Mouse (Mus musculus) heart, embryonic 12.5 days (tissue): ENCODE measurements around the gene Chtf18. TPM values are rescaled to one million over a fixed set of nuclear protein-coding genes. Genes with fewer than 3 reads are reported as not detected.
A peak's percentile ranks its signal among the peaks of the same experiment; 100 is the strongest.

Experiments used
- ATAC-seq: fragments of 200-750 bp; cut with Nextera tagmentation; 2 replicates; pipeline ENCODE4 v1.8.0; 2017; ENCODE audit warnings: moderate TSS enrichment, moderate library complexity; ENCODE audit not compliant: insufficient number of reproducible peaks, low FRiP score
- H3K27ac ChIP-seq: fragments of 300-500 bp; sonication (generic); 2 replicates; pipeline ENCODE4 v1.5.1; 2016; ENCODE audit warnings: mild to moderate bottlenecking, moderate library complexity; ENCODE audit not compliant: poor library complexity, severe bottlenecking
- H3K27me3 ChIP-seq: fragments of 300-500 bp; sonication (generic); replicated peaks from 2 replicates; pipeline ENCODE4 v1.6.1; 2016; ENCODE audit warnings: mild to moderate bottlenecking, moderate library complexity
- H3K36me3 ChIP-seq: fragments of 300-500 bp; sonication (generic); 2 replicates; pipeline ENCODE4 v1.6.1; 2016; ENCODE audit warnings: mild to moderate bottlenecking, moderate library complexity
- H3K4me1 ChIP-seq: fragments of 300-500 bp; sonication (generic); replicated peaks from 2 replicates; pipeline ENCODE4 v1.6.1; 2016; ENCODE audit warnings: mild to moderate bottlenecking
- H3K4me2 ChIP-seq: fragments of 300-500 bp; sonication (generic); 2 replicates; pipeline ENCODE4 v1.6.1; 2016; ENCODE audit warnings: mild to moderate bottlenecking, moderate library complexity
- H3K4me3 ChIP-seq: fragments of 300-500 bp; sonication (generic); 2 replicates; pipeline ENCODE4 v1.5.1; 2016; ENCODE audit warnings: mild to moderate bottlenecking
- H3K9ac ChIP-seq: fragments of 300-500 bp; sonication (generic); 2 replicates; pipeline ENCODE4 v1.6.1; 2016; ENCODE audit warnings: mild to moderate bottlenecking, moderate library complexity
- H3K9me3 ChIP-seq: fragments of 300-500 bp; sonication (generic); replicated peaks from 2 replicates; pipeline ENCODE4 v1.6.1; 2016; ENCODE audit warnings: mild to moderate bottlenecking, moderate library complexity
- WGBS: fragments of 180-500 bp; shearing (Covaris S2); methylation state at CpG from one replicate; pipeline ENCODE4 v1.1.7; 2016; 5-methylcytosine and 5-hydroxymethylcytosine counted together
- polyA plus RNA-seq: library from polyadenylated mRNA; unstranded; fragments of >200 nt; fragmentation: Nextera tagmentation; extraction: Ambion mirVana; gene quantifications from 2 replicates; pipeline ENCODE4 v1.2.1, GENCODE M21; 2016

Gene Chtf18
- polyA plus RNA-seq, 1 experiment from 2014 or later: 23.0 TPM

DNA sequence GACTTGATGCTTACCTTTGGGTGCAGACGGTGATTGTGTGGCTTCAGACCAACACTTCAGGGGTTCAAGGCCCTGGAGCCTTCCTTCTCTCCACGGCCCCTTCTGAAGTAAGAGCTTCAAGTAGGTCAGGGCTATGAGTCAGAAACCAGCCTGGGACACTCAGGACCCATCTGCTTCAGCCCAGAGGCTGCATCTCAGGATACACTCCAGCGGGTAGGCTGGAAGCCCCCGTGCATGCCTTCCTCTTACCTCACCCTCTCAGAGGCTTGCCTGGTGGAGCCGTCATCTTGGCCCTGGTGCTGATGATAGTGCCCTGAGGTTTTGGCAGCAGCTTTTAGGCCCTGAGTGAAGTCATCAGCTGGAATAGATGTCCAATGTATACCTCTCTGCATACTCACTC is 8.0 kb upstream of the Chtf18 start:
- WGBS: 70% methylated on average over 5 of the region's 5 CpGs
- Histone ChIP-seq H3K9me3 (no peaks in the 10 kb centered on the region), H3K4me2 (no peak overlapping the region), H3K27me3 (peaks cover 21% of the 10 kb centered on the region), H3K4me3 (no peak overlapping the region), H3K36me3 (peaks cover 10% of the 10 kb centered on the region), H3K27ac (no peak overlapping the region), H3K9ac (no peak overlapping the region), H3K4me1 (no peaks in the 10 kb centered on the region)
- ATAC-seq: no peak

DNA sequence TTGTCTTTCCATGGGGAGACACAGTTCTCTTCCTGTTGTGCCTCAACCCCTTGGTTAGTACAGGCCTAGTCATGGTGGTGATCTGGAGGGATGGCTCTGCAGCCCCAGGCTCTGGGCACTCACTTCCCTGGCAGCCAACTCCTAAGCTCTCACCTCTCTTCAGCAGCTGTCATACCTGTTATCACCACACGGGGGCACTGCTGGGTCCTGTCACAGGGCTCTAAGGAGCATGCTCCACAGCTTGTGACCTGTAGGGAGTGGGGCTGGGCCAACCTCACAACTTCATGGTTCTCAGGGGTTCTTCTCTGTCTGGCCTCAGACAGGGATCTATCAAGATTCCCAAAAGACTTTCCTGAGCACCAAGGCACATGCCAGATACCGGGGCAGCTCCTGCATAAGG is 4.9 kb upstream of the Chtf18 start:
- no peak overlapping the region for H3K9ac ChIP-seq
- H3K27me3 ChIP-seq: peaks cover 3% of the 10 kb centered on the region
- H3K4me1 ChIP-seq: peaks cover 10% of the 10 kb centered on the region
- H3K36me3 ChIP-seq: peaks cover 26% of the 10 kb centered on the region
- WGBS: 21% methylated on average over 2 of the region's 2 CpGs
- ATAC-seq: no peak
- H3K4me3 ChIP-seq: no peak overlapping the region
- no peak overlapping the region for H3K27ac ChIP-seq
- no peak overlapping the region for H3K4me2 ChIP-seq
- no peaks in the 10 kb centered on the region for H3K9me3 ChIP-seq

GRCm38 (mm10) chr17:25728009-25728270 is 721 bp upstream of the Chtf18 start:
- Histone ChIP-seq H3K9ac (peak overlapping the region; percentile 86), H3K4me3 (peak overlapping the region; percentile 54), H3K27ac (no peak overlapping the region), H3K4me2 (peak overlapping the region; percentile 98), H3K27me3 (no peaks in the 10 kb centered on the region), H3K4me1 (peaks cover 20% of the 10 kb centered on the region), H3K36me3 (peaks cover 51% of the 10 kb centered on the region), H3K9me3 (no peaks in the 10 kb centered on the region)
- ATAC-seq: no peak
- 20% methylated on average over 4 of the region's 4 CpGs for WGBS

DNA sequence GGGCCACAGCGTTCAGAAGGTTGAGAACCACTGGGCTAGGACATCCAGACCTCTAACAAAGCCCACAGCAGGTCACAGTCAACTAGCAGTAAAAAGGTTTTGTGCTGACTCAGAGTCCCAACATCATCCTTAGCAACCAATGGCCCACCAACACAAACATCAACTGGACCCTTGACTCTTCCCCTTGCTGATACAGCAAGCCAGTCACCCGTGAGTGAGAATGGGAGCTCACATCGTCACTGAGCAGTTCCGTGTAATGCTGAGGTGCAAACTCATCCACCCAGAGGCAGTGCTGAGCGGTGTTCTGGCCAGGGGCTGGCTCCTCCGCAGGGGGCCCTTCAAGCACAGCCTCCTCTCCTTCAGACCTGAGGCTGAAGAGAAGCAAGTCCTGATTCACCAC is 2.0 kb downstream of the Chtf18 start:
- Histone ChIP-seq H3K4me2 (no peak overlapping the region), H3K9me3 (no peaks in the 10 kb centered on the region), H3K4me1 (peaks cover 20% of the 10 kb centered on the region), H3K27me3 (no peaks in the 10 kb centered on the region), H3K36me3 (peaks cover 67% of the 10 kb centered on the region), H3K4me3 (no peak overlapping the region), H3K9ac (0 out of 2 replicates have a peak overlapping the region, but pooled peaks have one; percentile 10), H3K27ac (no peak overlapping the region)
- ATAC-seq: no peak
- 78% methylated on average over 6 of the region's 6 CpGs for WGBS

DNA sequence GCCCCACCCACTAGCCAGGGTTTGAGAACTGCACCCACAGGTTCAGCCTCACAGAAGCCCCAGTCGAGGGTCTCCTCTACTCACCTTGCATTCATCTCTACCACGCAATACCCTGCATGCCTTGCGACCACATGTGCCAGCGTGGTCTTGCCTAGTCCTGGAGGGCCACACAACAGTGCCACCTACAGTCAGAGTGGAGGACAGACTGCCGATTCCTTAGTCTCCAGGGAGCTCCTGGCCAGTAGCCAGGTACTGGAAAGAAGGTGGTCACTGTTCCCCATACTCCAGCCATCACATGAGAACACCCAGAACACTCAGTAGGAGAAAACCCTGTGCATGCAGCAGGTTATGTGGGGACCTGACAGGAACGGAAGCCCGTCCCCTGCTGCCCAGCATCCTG is 3.3 kb downstream of the Chtf18 start:
- Histone ChIP-seq H3K27me3 (peaks cover 3% of the 10 kb centered on the region), H3K9me3 (no peaks in the 10 kb centered on the region), H3K36me3 (peaks cover 68% of the 10 kb centered on the region), H3K4me1 (peaks cover 20% of the 10 kb centered on the region), H3K4me2 (no peak overlapping the region), H3K27ac (no peak overlapping the region), H3K4me3 (no peak overlapping the region), H3K9ac (no peak overlapping the region)
- no peak for ATAC-seq
- WGBS: 77% methylated on average over 7 of the region's 7 CpGs

- Histone ChIP-seq H3K27me3 (peaks cover 7% of the 10 kb centered on the region), H3K4me3 (no peak overlapping the region), H3K4me2 (no peak overlapping the region), H3K9me3 (no peaks in the 10 kb centered on the region), H3K9ac (no peak overlapping the region), H3K27ac (no peak overlapping the region), H3K4me1 (peaks cover 17% of the 10 kb centered on the region), H3K36me3 (peaks cover 66% of the 10 kb centered on the region)
- WGBS: 95% methylated on average over 19 of the region's 19 CpGs
- no peak for ATAC-seq
Measured at GRCm38 (mm10) chr17:25723470-25723869, 3.7 kb downstream of the Chtf18 start.

GRCm38 (mm10) chr17:25721476-25721875 is 5.7 kb downstream of the Chtf18 start:
- H3K27ac ChIP-seq: no peak overlapping the region
- no peak for ATAC-seq
- no peak overlapping the region for H3K4me2 ChIP-seq
- H3K27me3 ChIP-seq: peaks cover 27% of the 10 kb centered on the region
- H3K9ac ChIP-seq: no peak overlapping the region
- H3K4me3 ChIP-seq: no peak overlapping the region
- peaks cover 21% of the 10 kb centered on the region for H3K4me1 ChIP-seq
- H3K9me3 ChIP-seq: no peaks in the 10 kb centered on the region
- H3K36me3 ChIP-seq: peaks cover 65% of the 10 kb centered on the region
- 93% methylated on average over 5 of the region's 5 CpGs for WGBS

DNA sequence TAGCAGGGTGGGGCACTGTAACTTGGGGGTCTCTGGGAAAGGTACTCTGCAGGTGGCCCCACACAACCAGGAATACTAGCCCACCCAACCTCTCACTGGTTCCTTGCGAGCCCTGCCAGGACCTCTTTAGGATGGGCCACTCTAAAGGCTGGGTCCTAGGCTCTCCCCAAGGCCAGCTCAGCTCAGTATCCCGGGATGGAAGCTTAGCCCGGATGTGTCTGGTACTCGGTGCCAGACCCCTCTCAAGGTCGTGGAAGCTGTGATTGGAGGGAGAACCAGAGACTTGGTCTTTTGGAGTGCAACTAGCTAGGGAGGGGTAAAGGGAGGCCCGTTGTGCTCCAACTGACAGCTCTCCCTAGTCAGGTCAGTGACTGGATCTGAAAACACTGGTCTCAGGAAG is 9.5 kb downstream of the Chtf18 start:
- Histone ChIP-seq H3K9me3 (no peaks in the 10 kb centered on the region), H3K4me2 (peak overlapping the region; percentile 90), H3K27ac (no peak overlapping the region), H3K9ac (peak overlapping the region; percentile 61), H3K27me3 (peaks cover 45% of the 10 kb centered on the region), H3K4me1 (peaks cover 28% of the 10 kb centered on the region), H3K4me3 (peak overlapping the region; percentile 48), H3K36me3 (peaks cover 38% of the 10 kb centered on the region)
- 9% methylated on average over 6 of the region's 6 CpGs for WGBS
- no peak for ATAC-seq

- H3K36me3 ChIP-seq: peaks cover 32% of the 10 kb centered on the region
- peak within 1 kb of the TSS; percentile 90 for H3K4me2 ChIP-seq
- peak within 1 kb of the TSS; percentile 48 for H3K4me3 ChIP-seq
- no peaks in the 10 kb centered on the region for H3K9me3 ChIP-seq
- H3K27ac ChIP-seq: no peak within 1 kb of the TSS
- peak; percentile 44; the same call in 1 of the 2 replicates for ATAC-seq
- H3K27me3 ChIP-seq: peaks cover 45% of the 10 kb centered on the region
- peaks cover 28% of the 10 kb centered on the region for H3K4me1 ChIP-seq
- H3K9ac ChIP-seq: peak within 1 kb of the TSS; percentile 61
- 1% methylated on average over 43 of the region's 45 CpGs for WGBS
Measured at GRCm38 (mm10) chr17:25716711-25717637, 10.2 kb downstream of the Chtf18 start, which contains the start of gene Gng13. Gng13 (plus strand) TSS chr17:25717171.

DNA sequence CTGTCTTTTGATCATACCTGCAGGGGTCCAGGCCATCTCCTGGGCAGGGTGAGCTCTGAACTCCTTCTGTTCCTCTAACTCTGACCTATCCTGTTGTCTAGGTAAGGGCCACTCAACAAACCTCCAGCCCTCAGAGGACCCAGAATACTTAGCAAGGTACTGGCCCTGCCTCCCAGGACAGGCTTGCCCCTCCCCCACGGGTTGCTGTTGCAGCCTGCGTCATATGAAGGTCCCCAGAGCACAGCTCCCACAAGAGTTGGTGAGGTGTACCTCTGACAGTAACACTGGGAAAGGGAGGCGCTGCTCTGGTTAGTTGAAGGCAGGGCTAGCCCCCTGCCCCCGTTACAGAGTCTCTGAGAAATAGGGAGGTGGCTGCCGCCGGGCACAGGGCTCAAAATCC is 11.1 kb downstream of the Chtf18 start:
- 3% methylated on average over 6 of the region's 6 CpGs for WGBS
- no peak overlapping the region for H3K4me3 ChIP-seq
- peaks cover 23% of the 10 kb centered on the region for H3K36me3 ChIP-seq
- no peak overlapping the region for H3K4me2 ChIP-seq
- peaks cover 45% of the 10 kb centered on the region for H3K27me3 ChIP-seq
- H3K9me3 ChIP-seq: no peaks in the 10 kb centered on the region
- no peak overlapping the region for H3K27ac ChIP-seq
- H3K4me1 ChIP-seq: peaks cover 28% of the 10 kb centered on the region
- ATAC-seq: no peak
- H3K9ac ChIP-seq: no peak overlapping the region

- 35% methylated on average over 3 of the region's 3 CpGs for WGBS
- Histone ChIP-seq H3K27me3 (peaks cover 45% of the 10 kb centered on the region), H3K4me3 (no peak overlapping the region), H3K9ac (no peak overlapping the region), H3K36me3 (peaks cover 18% of the 10 kb centered on the region), H3K27ac (no peak overlapping the region), H3K4me1 (peaks cover 28% of the 10 kb centered on the region), H3K4me2 (no peak overlapping the region), H3K9me3 (no peaks in the 10 kb centered on the region)
- ATAC-seq: no peak
Measured at GRCm38 (mm10) chr17:25715627-25716026, 11.6 kb downstream of the Chtf18 start.
